Mouse (Mus musculus) stomach, embryonic 14.5 days (tissue): ENCODE data around the gene Srbd1. TPM values are rescaled to one million over a fixed set of nuclear protein-coding genes. Genes with fewer than 3 reads are reported as not detected.

Experiments
- ATAC-seq: fragments of 200-750 bp; cut with Nextera tagmentation; 2 replicates; pipeline ENCODE4 v1.8.0; 2017; ENCODE audit warnings: low read depth, moderate TSS enrichment; ENCODE audit not compliant: insufficient number of reproducible peaks, insufficient read depth, low FRiP score
- H3K27ac ChIP-seq: fragments of 300-500 bp; sonication (generic); 2 replicates; pipeline ENCODE4 v1.5.1; 2014; ENCODE audit warnings: mild to moderate bottlenecking, low read length, moderate library complexity, mixed read lengths
- H3K27me3 ChIP-seq: fragments of 300-500 bp; sonication (generic); 2 replicates; pipeline ENCODE4 v1.6.1; 2014; ENCODE audit warnings: low read length, control low read depth, mixed read lengths; ENCODE audit not compliant: control insufficient read depth, insufficient read depth
- H3K36me3 ChIP-seq: fragments of 300-500 bp; sonication (generic); 2 replicates; pipeline ENCODE4 v1.6.1; 2014; ENCODE audit warnings: mild to moderate bottlenecking, control low read depth, low read length, moderate library complexity, mixed read lengths; ENCODE audit not compliant: control insufficient read depth, insufficient read depth
- H3K4me1 ChIP-seq: fragments of 300-500 bp; sonication (generic); 2 replicates; pipeline ENCODE4 v1.6.1; 2014; ENCODE audit warnings: low read length, control low read depth, mixed read lengths; ENCODE audit not compliant: control insufficient read depth, insufficient read depth
- H3K4me2 ChIP-seq: fragments of 300-500 bp; sonication (generic); replicated peaks from 2 replicates; pipeline ENCODE4 v1.6.1; 2014; ENCODE audit warnings: low read depth, low read length, control low read depth
- H3K4me3 ChIP-seq: fragments of 300-500 bp; sonication (generic); 2 replicates; pipeline ENCODE4 v1.5.1; 2014; ENCODE audit warnings: low read depth, low read length, control low read depth
- H3K9ac ChIP-seq: fragments of 300-500 bp; sonication (generic); replicated peaks from 2 replicates; pipeline ENCODE4 v1.6.1; 2014; ENCODE audit warnings: low read depth, mild to moderate bottlenecking, control low read depth, low read length, moderate library complexity, mixed read lengths
- H3K9me3 ChIP-seq: fragments of 300-500 bp; sonication (generic); 2 replicates; pipeline ENCODE4 v1.6.1; 2016; ENCODE audit warnings: low read depth, low read length, control low read depth; ENCODE audit not compliant: control insufficient read depth
- WGBS: fragments of 180-500 bp; shearing (Covaris S2); extraction: QIAGEN DNeasy Blood & Tissue Kit; methylation state at CpG from one replicate; pipeline ENCODE4 v1.1.7; 2014; 5-methylcytosine and 5-hydroxymethylcytosine counted together
- polyA plus RNA-seq: library from polyadenylated mRNA; unstranded; fragments of >200 nt; fragmentation: Nextera tagmentation; extraction: Ambion mirVana; gene quantifications from 2 replicates; pipeline ENCODE4 v1.2.1, GENCODE M21; 2014

The Srbd1 gene
- polyA plus RNA-seq, 1 experiment from 2014 or later: 10.7 TPM

DNA sequence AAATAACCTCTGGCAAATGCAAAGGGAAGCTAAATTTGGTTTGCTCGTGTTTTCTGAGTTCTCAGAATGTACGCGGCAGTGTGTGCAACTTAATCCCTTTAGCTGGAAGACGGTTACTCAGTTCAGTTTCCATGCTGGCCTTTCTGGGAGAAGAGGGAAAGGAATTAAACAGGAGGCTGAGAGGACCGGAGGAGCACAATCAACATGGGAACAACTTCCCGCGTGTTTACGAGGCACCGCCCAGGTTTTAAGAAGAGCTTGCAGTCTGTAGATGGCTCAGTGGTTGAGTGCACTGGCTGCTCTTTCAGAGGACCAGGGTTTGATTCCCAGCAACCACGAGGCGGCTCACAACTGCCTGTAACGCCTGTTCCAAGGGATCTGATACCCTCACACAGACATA is 109.8 kb downstream of the Srbd1 start:
- Histone ChIP-seq H3K4me3 (no peak overlapping the region), H3K36me3 (no peaks in the 10 kb centered on the region), H3K4me2 (no peak overlapping the region), H3K27me3 (no peaks in the 10 kb centered on the region), H3K27ac (no peak overlapping the region), H3K4me1 (peaks cover 15% of the 10 kb centered on the region), H3K9ac (no peak overlapping the region), H3K9me3 (no peaks in the 10 kb centered on the region)
- no peak for ATAC-seq
- WGBS: 69% methylated on average over 12 of the region's 12 CpGs

DNA sequence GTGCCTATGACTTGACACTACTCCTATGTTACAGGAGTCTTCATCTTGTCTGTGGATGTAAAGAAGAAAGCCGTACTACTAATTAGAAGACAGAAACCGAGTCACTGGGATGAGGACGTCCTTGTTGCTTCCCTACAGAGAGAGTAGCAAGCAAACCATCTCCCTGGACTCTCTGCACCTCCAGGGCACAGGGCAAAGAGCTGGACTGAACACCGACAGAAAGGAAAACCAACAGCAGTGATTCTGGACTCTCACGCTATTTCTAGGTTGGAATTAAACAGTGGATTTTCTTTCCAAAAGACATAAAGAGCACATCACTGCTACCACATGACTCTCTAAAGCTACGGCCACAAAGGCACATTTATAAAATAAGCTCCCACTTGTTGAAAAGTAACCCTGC is 110.3 kb downstream of the Srbd1 start:
- ATAC-seq: no peak
- Histone ChIP-seq H3K27me3 (no peaks in the 10 kb centered on the region), H3K27ac (no peak overlapping the region), H3K4me2 (no peak overlapping the region), H3K9ac (no peak overlapping the region), H3K9me3 (no peaks in the 10 kb centered on the region), H3K36me3 (no peaks in the 10 kb centered on the region), H3K4me3 (no peak overlapping the region), H3K4me1 (peaks cover 15% of the 10 kb centered on the region)
- 71% methylated on average over 6 of the region's 6 CpGs for WGBS

DNA sequence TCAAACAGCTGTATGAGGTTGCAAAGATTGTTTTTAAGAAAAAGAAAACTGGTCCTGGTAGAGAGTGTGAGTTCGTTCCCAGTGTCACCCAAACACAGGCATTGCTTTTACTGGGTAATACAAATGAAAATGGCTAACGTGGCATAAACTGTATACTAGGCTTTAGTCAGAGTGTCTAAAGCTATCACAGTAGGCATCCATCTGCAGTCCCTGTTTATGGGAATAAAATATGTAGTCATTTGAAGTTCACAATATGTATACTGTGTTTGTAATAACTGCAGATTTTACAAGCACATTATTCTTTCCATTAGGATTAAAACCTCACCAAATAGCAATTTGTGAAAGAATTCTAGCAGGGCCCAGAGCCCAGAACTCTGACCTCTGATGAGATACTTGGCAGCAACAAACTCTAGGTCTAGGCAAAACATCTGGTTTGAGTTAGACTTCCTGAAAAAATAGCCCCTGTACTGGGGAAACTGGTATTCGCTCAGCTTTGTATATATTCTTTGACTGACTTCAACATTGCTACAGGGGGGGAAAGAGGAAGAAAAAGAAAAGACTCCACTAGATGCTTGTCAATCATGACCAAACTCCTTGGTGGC is 112.8 kb downstream of the Srbd1 start:
- Histone ChIP-seq H3K4me3 (no peak overlapping the region), H3K27ac (peak overlapping the region; percentile 58), H3K9me3 (no peaks in the 10 kb centered on the region), H3K9ac (no peak overlapping the region), H3K4me2 (no peak overlapping the region), H3K27me3 (no peaks in the 10 kb centered on the region), H3K4me1 (peaks cover 5% of the 10 kb centered on the region), H3K36me3 (no peaks in the 10 kb centered on the region)
- ATAC-seq: peak; percentile 46; the same call in 1 of the 2 replicates
- 42% methylated on average over 3 of the region's 3 CpGs for WGBS

DNA sequence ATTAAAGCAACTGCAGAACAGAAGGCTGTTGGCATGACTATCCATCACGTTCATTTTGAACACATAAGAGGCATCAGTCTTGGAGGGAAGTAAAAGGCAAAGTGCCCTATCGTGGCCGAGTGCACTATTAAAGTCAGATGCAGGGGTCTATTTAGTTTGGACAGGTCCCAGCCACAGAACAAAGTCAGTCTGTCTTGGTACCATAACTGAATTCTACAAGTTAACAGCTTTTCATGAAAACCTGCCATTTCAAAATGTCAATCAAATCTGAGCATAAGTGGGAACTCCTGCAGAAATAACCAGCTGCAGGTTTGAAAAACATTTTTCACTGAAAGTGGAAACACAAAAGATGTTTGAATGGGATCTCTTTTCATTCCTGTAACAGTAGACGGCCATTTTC is 115.0 kb downstream of the Srbd1 start:
- no peaks in the 10 kb centered on the region for H3K36me3 ChIP-seq
- no peak overlapping the region for H3K27ac ChIP-seq
- H3K4me2 ChIP-seq: no peak overlapping the region
- ATAC-seq: no peak
- no peaks in the 10 kb centered on the region for H3K9me3 ChIP-seq
- no peak overlapping the region for H3K4me3 ChIP-seq
- H3K27me3 ChIP-seq: no peaks in the 10 kb centered on the region
- 70% methylated on average over 4 of the region's 4 CpGs for WGBS
- H3K9ac ChIP-seq: no peak overlapping the region
- H3K4me1 ChIP-seq: peaks cover 5% of the 10 kb centered on the region; the same call in 1 of the 2 replicates

GRCm38 (mm10) chr17:86029175-86029574 is 115.8 kb downstream of the Srbd1 start:
- WGBS: 85% methylated on average over 1 of the region's 1 CpGs

DNA sequence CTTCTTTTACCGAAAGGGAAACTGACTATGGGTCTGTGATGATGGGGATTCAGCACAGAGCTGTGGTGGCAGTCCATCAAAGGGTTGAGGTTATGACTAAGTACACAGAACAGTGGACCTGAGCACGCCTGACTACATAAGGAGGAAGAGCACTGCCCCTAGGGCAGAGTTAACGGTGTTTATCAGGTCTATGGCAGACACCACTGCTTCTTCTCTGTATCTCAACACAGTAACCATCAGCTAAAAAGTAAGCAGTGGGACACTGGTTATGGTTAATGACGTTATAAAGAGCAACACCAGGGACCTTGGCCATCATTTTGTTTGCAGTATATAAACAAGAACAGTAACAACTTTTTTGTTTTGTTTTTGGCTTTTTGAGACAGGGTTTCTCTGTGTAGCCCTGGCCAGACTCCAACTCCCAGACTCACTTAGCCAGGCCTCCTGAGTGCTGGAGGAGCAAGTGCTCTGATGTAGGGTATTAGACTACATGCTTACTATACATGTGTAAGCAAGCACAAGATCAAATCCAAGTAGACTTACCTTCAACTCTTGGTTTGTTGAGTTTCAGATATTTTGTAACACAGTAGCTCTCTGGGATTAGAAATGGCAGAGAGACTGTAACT is 117.3 kb downstream of the Srbd1 start:
- no peak overlapping the region for H3K4me2 ChIP-seq
- no peak for ATAC-seq
- 72% methylated on average over 4 of the region's 4 CpGs for WGBS

More at GRCm38 (mm10) chr17:86029175-86029574, 115.8 kb downstream of the Srbd1 start:
- Histone ChIP-seq H3K9ac (no peak overlapping the region), H3K4me1 (no peaks in the 10 kb centered on the region), H3K27ac (no peak overlapping the region), H3K27me3 (no peaks in the 10 kb centered on the region), H3K36me3 (no peaks in the 10 kb centered on the region), H3K9me3 (no peaks in the 10 kb centered on the region), H3K4me2 (no peak overlapping the region), H3K4me3 (no peak overlapping the region)
- no peak for ATAC-seq

GRCm38 (mm10) chr17:86024589-86024988 is 120.4 kb downstream of the Srbd1 start:
- Histone ChIP-seq H3K4me3 (no peak overlapping the region), H3K9me3 (no peaks in the 10 kb centered on the region), H3K9ac (no peak overlapping the region), H3K27me3 (no peaks in the 10 kb centered on the region), H3K4me1 (no peaks in the 10 kb centered on the region), H3K4me2 (no peak overlapping the region), H3K27ac (no peak overlapping the region), H3K36me3 (no peaks in the 10 kb centered on the region)
- no peak for ATAC-seq
- WGBS: 79% methylated on average over 3 of the region's 3 CpGs

More for the DNA sequence above, 117.3 kb downstream of the Srbd1 start:
- no peaks in the 10 kb centered on the region for H3K4me1 ChIP-seq
- H3K27me3 ChIP-seq: no peaks in the 10 kb centered on the region
- no peaks in the 10 kb centered on the region for H3K36me3 ChIP-seq
- no peak overlapping the region for H3K27ac ChIP-seq
- H3K9me3 ChIP-seq: no peaks in the 10 kb centered on the region
- H3K9ac ChIP-seq: no peak overlapping the region
- no peak overlapping the region for H3K4me3 ChIP-seq

GRCm38 (mm10) chr17:86022366-86022765 is 122.6 kb downstream of the Srbd1 start:
- ATAC-seq: no peak
- 70% methylated on average over 4 of the region's 4 CpGs for WGBS
- no peak overlapping the region for H3K4me2 ChIP-seq

More at GRCm38 (mm10) chr17:86022366-86022765, 122.6 kb downstream of the Srbd1 start:
- H3K4me3 ChIP-seq: no peak overlapping the region
- H3K27me3 ChIP-seq: no peaks in the 10 kb centered on the region
- H3K9me3 ChIP-seq: peaks cover 6% of the 10 kb centered on the region; the same call in 1 of the 2 replicates
- H3K27ac ChIP-seq: no peak overlapping the region
- H3K9ac ChIP-seq: no peak overlapping the region
- no peaks in the 10 kb centered on the region for H3K4me1 ChIP-seq
- no peaks in the 10 kb centered on the region for H3K36me3 ChIP-seq
